Mouse (Mus musculus) lung, postnatal 0 days (tissue): ENCODE data around the gene Gm49711.

ENCODE experiments used
- CTCF ChIP-seq: IDR thresholded peaks from 2 replicates; pipeline ENCODE4 v1.5.1; 2016; ENCODE audit warnings: antibody characterized with exemption, mild to moderate bottlenecking
- EP300 ChIP-seq: IDR thresholded peaks from 2 replicates; pipeline ENCODE4 v1.6.1; 2016; ENCODE audit warnings: antibody characterized with exemption, mild to moderate bottlenecking, control low read depth

- TF ChIP-seq EP300: no peak
- TF ChIP-seq CTCF: no peak
Measured at GRCm38 (mm10) chr16:92016792-92017191, 41.3 kb upstream of the Gm49711 start.
